Mouse (Mus musculus): Measurements from ENCODE around the gene Olfr108.

Olfr108 gene

GRCm38 (mm10) chr17:37445180-37445579, at the start of gene Olfr108:
Gene Olfr108, plus strand, starts transcription at chr17:37445480.
- DNase-seq: no peak

GRCm38 (mm10) chr17:37398926-37399325, 46.4 kb upstream of the Olfr108 start, which contains the start of gene Olfr107:
Gene Olfr107, plus strand, starts transcription at chr17:37399226.
- DNase-seq: no peak

GRCm38 (mm10) chr17:37413380-37413779, 31.9 kb upstream of the Olfr108 start:
- DNase-seq: no peak

- no peak for DNase-seq
Observed at GRCm38 (mm10) chr17:37458616-37459015, 13.3 kb downstream of the Olfr108 start, which contains the start of gene Olfr109. Gene Olfr109, plus strand, starts transcription at chr17:37458916.

GRCm38 (mm10) chr17:37483452-37483851, 38.2 kb downstream of the Olfr108 start, which contains the start of gene H2-M2:
Gene H2-M2, minus strand, starts transcription at chr17:37483552.
- no peak for DNase-seq

DNA sequence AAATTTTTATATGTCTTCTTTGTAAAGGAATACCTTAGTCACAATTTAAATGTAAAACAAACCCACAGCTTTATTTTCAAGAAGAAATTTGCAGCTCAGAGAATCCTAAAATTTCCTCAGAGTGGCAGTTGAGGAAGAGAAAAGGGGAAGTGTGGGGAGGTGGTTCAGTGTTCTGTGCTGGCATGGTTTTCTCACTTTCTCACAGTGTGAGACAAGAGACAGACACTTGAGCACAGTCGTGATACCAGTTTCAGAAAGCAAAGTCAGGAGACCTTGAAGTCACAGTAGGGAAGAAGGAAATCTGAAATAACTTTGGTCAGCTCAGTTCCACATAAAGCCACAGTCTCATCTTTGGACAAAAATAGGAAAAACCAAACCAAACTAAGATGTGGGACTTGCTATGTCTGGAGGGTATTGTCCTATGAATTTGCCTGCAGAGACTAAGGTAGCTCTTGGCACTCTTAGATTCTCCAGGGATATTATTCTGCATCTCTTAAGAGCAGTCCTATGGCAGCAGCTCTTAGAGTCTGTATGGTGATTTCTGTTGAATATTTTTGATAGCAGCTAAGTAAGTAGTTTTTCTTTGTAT, 46.7 kb downstream of the Olfr108 start, which contains the start of gene Olfr110:
Olfr110 (plus strand) TSS at position 539 of the 589 bp plus-strand sequence.
- peak; percentile 9 for DNase-seq
